Mouse (Mus musculus): ENCODE data around the gene Zfp1. TPM values are rescaled to one million over a fixed set of nuclear protein-coding genes. Genes with fewer than 3 reads are reported as not detected.

Zfp1 gene
- total RNA-seq (2017), result 7.6 to 11.8 TPM (median 9.6 TPM) in 3 replicates

DNA sequence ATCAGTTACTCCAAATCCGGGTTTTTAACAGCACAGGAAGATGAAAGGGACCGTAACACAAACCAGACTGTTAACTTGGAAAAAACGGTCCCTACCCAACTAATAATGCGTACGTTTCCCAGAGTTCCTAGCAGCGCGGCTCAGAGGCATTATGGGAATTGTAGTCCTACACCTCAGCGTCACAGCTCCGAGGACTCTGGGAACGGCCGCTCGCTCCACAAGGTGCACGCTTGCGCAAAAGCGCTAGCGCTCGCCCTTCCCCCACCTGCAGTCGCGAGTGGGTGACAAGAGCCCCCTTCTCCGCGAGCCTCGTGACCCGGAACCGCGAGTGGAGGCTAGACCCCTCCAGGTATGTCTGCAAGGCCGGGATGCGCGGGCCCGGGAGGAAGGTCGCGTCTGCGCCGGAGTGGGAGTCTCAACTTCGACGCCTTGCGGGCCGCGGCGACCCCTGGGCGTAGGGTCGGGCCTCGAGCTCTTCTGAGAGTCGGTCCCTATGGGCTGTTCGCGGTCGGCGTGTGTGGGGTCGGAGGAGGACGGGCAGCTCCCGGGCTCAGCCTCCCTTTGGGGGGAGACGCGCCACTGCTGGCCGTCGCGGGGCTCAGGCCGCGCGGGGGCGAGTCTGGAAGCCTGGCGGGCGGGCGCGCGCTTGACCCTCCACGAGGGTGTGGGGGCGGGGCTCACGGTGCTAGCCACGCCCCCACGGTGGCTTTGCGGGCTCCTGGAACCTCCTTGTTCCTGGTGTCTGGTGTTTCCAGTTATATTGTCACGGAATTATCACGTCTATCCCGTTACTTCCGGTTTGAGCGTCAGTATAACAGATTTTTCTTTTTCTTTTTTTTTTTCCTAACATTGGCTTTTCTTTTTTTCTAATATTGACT lies at the start of gene Zfp1:
TSS of gene Zfp1 (plus strand) at position 138 of the 878 bp plus-strand sequence.
- peak; percentile 95 for ATAC-seq (replicated peaks; ENCODE audit: insufficient number of reproducible peaks, low FRiP score, low TSS enrichment, poor library complexity, severe bottlenecking)

DNA sequence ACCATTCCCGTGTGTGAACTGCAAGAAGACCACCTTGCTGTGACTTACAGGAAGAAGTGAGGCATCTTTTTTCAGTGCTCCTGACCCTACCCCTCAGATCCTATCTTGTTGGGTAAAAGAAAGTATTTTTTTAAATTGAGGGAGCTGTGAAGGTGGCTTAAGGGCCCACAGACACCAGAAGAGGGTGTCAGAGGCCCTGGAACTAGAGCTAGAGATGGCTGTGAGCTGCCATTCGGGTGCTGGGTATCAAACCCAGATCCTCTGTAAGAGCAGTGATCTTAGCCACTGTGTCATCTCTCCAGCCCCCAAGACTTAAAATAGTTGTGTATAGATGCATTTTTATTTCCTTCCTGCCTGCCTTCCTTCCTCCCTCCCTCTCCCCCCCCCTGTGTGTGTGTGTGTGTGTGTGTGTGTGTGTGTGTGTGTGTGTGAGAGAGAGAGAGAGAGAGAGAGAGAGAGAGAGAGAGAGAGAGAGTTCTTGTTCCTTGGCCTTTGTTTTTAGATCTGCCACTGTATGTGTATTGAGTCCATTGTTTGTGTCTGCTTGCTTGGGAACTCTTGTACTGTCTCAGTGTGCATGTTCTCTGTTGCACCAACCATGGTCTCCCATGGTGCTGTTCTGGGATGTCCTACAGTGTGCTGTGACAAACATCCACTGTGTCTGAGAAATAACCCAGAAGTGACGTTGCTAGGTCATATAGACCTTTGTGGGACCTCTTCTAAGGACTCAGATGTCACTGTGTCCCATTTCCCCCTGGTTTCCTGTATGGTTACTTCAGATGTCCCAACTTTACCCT lies 49.0 kb upstream of the Zfp1 start:
- no peak for ATAC-seq (replicated peaks; ENCODE audit: insufficient number of reproducible peaks, low FRiP score, low TSS enrichment, poor library complexity, severe bottlenecking)

DNA sequence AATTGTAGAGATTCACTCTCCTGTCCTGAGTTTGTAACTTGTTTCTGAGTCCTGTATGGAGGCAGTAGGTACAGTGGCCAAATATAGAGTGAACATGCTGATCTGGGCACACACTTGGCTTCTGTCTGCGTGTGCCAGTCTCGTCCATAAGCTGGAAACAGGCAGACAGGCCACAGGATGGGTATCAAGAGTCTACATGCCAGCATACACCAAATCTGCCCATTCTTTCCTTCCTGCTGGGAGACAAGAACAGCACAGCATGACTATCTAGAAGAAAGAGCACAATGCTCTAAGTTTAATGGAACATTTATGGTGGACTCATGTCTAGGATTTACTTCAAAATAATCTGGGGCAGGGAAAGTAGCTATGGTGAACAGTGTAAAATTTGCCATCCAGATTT lies 48.2 kb upstream of the Zfp1 start:
- no peak for ATAC-seq (replicated peaks; ENCODE audit: insufficient number of reproducible peaks, low FRiP score, low TSS enrichment, poor library complexity, severe bottlenecking)

DNA sequence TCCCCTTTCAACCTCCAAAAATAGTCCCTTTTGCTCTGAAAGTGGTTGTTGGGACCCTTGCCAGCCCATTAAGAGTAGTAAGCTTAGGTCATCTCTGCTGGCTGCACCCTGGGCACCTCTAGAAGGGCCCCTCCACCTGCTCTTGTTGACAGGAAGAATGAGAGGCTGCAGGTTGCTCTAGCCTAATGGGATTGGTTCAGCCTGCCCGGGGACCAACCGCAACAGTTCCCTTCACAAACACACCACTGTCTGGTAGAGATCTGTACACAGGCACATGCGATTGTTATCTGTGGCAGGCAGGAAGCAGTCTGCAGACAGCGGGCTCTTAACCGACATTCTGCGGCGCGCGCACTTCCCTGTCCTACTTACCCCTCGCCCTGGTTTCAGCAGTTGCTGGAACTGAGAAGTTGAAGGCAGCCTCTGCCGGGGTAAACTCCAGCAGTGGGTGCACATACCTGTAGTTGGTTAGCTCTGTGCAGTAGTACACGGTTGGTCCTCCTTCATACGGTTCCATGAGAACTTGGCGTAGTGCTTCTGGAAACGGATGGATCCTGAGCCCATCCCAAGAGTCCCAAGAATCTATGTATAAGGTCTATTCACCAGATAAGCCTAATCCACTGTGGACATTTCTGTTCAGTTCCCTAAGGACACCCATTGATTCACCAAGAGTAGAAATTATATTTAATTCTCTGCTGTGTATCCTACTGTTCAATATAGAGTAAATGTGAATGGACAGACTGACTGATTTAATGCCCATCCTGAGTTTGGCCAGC lies 47.3 kb upstream of the Zfp1 start:
- peak; percentile 81 for ATAC-seq (replicated peaks; ENCODE audit: insufficient number of reproducible peaks, low FRiP score, low TSS enrichment, poor library complexity, severe bottlenecking)

DNA sequence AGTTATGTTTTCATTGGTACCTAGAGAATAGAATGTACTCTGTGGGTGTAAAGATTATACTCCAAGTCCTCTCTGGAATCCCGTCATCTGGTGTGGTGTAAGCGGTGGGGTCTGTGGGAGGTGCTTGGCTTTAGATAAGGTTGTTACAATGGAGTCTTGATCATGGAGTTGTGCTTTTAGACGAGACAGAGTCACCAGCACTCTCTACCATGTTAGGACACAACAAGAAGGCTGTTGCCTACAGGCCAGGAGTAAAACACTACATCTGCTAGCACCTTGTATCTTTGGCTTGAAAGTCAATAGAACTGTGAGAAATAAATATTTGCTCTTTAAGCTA lies 46.7 kb upstream of the Zfp1 start:
- no peak for ATAC-seq (replicated peaks; ENCODE audit: insufficient number of reproducible peaks, low FRiP score, low TSS enrichment, poor library complexity, severe bottlenecking)

DNA sequence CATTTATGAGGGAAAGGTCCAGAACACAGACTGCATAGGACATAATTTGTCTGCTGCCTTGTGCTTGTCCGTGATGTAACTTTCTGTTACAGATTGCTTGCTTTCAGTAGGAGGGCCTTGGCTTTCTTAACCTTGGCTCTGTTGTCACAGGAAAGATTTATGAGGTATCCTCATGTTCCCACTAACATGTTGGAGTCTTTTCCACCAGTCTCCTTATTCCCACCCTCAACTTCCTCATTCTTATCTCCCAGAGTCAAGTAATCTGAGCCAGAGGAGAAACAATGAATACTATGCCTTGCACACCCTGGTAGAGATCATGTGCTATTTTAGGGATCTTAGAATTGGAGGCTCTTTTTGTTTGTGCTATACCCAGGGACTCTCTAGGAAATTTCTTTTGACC lies 45.9 kb upstream of the Zfp1 start:
- no peak for ATAC-seq (replicated peaks; ENCODE audit: insufficient number of reproducible peaks, low FRiP score, low TSS enrichment, poor library complexity, severe bottlenecking)

DNA sequence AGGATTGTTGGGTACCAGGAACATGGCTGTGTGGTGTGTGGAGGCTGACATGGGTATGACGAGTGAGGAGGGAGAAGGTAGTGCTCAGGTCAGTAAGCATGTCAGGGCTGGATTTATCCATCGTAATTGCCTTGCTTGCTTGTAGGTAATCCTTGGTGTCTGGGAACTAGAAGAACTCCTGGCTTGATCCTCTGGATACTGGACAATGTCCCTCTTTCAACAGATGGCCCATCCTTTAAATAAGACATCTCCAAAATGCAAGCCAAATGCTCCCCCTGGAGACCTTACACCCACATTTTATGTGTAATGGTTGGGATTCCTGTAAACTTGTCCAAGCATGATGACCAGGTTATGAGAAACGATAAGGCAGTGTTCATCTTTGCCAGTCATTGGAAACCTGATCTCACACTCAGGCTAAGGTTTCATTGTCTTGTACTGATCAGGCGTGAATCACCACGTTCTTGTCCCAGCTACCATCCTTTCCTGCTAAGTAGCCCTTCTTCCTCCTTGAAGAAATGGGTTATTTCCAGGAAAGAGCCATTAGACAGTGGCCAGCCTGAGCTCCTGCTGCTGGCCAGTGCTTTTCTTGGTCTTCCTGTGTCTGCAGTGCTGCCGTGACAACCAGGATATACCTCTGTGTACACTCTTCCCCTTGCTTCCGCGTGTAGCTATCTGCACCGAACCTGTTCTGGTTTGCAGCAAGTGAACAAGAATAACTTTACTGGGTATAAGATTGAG lies 43.3 kb upstream of the Zfp1 start:
- ATAC-seq (replicated peaks; ENCODE audit: insufficient number of reproducible peaks, low FRiP score, low TSS enrichment, poor library complexity, severe bottlenecking), result no peak

DNA sequence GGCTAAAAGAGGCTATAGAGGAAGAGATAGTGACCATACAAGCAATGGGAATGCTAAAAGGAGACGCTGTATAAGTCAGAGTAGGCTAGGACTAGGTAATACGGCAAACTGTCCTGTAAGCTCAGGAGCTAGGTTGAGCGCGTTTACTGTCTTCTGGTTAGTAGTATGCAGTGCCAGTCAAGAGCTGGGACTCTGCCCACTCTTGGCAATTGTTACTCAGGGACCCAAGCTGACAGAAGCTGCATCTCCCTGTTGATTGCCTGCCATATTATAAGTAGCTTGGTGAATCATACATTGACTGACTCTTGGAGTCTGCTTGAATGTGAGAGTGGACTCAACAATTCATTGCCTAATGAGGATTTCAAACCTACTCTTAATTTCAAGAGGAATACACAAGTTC lies 41.2 kb upstream of the Zfp1 start:
- no peak for ATAC-seq (replicated peaks; ENCODE audit: insufficient number of reproducible peaks, low FRiP score, low TSS enrichment, poor library complexity, severe bottlenecking)

DNA sequence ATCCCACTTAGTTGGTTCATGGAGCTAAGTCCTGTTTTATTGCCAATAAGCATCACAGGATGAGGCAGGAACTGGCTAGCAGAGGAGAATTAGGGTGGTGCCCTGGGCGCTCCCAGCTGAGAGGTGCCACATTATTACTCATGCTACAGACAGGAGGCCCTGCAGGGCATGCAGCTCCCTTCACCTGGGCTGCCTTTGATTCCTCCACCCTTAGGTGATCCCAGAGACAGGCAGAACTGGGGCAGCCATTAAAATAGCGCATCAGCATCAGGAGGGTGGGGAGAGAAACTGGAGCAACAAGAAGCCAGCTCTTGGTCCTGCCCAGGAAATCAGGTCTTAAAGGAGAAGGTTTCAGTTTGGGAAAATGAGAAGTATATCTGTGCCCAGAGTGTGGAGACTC lies 38.2 kb upstream of the Zfp1 start:
- ATAC-seq (replicated peaks; ENCODE audit: insufficient number of reproducible peaks, low FRiP score, low TSS enrichment, poor library complexity, severe bottlenecking), result no peak

DNA sequence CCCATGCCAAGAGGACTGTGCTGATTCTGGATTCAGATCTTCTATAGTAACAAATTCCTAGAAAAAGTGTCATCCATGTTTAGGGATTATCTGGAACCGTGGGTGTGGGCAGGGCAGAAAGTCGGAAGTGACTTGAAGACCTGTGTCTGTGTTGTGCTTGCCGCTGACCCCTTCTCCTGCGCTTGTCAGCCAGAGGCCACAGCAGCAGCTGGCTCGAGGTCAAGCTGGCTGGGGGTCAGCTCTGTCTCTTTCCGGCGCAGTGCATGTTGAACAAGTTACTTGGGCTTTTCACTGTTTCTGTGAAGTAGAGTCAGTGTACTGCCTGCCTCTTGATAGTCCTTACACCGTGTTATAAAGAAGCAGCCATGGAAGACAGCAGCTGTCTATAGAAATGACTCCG lies 36.2 kb upstream of the Zfp1 start:
- ATAC-seq (replicated peaks; ENCODE audit: insufficient number of reproducible peaks, low FRiP score, low TSS enrichment, poor library complexity, severe bottlenecking), result no peak

DNA sequence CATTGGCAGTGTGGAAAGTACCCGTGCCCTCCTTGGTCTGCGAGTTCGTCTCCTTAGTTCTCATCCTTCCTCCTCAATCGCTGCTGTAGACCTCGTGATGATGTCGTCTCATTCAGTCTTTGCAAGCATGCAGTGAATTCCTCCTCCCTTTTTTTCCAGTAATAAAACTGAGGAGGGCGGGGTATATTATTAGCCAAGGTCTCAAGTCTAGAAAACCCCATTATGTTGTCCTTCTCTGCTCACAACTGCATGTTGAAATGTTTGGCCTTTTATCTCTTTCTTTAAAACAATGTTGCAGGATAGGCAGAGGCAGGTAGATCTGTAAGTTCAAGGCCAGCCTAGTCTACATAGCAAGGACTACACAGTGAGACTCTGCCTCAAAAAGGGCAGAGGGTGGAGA lies 35.8 kb upstream of the Zfp1 start:
- ATAC-seq (replicated peaks; ENCODE audit: insufficient number of reproducible peaks, low FRiP score, low TSS enrichment, poor library complexity, severe bottlenecking), result no peak

DNA sequence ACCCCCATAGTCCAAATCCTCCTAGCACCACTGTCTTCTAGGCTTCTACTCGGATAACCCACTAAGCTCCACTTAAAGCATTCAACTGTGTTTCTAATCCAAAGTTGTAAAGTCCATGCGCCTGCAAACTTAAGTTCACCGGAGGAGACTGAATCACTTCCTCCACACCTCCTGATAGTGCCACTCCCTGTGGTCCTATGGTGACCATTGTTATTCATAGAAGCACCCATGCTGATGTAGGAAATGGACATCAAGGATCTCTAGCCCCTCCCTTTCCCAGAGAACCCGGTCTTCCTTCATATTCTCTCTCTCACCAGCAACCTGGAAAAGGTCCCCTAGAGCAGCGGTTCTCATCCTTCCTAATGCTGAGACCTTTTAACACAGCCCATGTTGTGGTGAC lies 30.0 kb upstream of the Zfp1 start:
- ATAC-seq (replicated peaks; ENCODE audit: insufficient number of reproducible peaks, low FRiP score, low TSS enrichment, poor library complexity, severe bottlenecking), result no peak

DNA sequence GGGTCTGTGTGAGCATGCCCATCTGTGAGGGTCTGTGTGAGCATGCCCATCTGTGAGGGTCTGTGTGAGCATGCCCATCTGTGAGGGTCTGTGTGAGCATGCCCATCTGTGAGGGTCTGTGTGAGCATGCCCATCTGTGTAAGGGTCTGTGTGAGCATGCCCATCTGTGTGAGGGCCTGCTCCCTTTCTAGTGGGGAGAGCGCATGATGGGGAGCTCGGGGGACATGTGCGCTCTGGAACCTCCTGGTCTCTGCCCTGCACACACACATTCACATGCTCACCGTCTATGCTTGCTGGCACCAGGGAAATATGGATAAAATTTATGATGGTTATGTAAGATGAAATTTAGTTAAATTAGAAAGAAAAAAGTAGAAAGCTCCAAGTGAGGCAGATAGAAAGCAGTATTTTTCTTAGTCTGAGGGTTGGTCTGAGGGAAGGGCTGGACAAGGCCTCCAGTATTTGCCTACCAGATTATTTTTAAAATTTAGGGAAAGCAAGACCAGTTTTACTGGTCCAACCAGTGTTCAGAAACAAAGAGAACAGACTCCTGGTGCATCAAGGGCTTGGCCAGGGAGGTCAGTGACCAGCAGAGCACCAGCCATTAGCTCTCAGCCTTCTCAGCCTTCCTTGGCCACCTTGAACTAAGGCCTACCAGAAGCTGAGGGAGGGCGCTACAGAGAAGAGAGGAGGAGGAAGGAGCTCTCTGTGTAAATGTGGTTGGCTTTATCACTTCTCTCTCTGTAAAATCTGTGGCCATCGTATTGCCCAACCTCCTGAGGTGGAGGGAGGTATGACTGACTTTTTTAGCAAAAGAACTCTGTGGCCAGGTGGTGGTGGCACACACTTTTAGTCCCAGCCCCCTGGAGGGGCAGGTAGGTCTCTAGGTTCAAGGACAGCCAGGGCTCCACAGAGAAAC lies 28.2 kb upstream of the Zfp1 start:
- ATAC-seq (replicated peaks; ENCODE audit: insufficient number of reproducible peaks, low FRiP score, low TSS enrichment, poor library complexity, severe bottlenecking), result no peak; the same call in 1 of the 2 replicates

DNA sequence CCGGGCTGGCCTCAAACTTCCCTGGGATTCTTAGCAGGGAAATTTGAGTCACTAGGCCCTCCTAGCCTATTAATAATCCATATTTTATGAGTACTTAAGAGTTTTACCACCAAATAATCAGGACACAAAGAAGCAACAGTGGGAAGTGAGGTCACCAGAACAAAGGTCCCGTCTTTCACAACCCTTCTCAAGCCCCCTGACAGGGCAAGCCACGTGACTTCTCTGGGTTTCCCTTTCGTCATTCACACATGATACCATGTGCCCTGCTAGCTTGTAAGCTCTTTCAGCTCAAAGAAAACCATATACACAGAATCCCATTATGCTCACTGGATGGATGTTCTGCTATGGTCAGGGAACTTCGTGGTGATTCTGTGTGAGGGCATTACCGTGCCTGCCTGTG lies 25.4 kb upstream of the Zfp1 start:
- no peak for ATAC-seq (replicated peaks; ENCODE audit: insufficient number of reproducible peaks, low FRiP score, low TSS enrichment, poor library complexity, severe bottlenecking)

DNA sequence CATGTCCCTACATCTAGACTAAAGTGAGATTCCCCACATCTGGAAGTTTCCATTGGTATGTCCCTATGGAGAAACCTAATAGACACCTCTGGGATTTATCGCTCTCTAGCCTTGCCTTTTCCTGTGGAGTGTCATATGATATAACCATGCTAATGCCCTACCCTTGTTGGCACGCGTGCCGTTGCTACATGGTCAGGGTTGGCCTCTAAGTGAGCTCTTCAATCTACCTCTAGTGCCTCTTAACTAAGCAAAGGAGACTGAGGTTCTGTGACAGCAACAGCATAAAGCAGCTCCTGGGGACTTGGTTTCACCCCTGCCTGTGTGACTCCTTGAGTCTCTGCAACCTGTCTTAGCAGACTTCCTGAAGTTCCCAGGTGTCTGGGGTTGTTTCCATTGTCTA lies 24.9 kb upstream of the Zfp1 start:
- no peak for ATAC-seq (replicated peaks; ENCODE audit: insufficient number of reproducible peaks, low FRiP score, low TSS enrichment, poor library complexity, severe bottlenecking)

DNA sequence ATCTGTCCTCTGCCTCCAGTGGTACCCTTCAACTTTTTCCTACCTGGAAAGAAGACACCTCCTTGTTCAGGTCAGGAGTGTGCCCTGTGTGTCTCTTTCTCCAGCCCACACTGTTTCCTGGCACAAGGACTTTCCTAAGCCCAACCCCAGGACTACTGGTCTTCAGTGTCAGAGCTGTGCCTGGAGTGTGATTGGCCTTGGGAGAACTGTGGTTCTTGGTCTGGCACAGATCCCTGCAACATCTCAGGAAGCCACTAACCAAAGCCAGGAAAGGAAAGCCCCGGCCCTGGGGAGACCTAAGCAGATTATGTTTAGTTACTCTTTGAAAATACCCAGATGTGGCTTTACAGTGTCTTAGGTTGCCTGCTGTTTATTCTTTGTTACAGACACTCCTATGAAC lies 23.3 kb upstream of the Zfp1 start:
- no peak for ATAC-seq (replicated peaks; ENCODE audit: insufficient number of reproducible peaks, low FRiP score, low TSS enrichment, poor library complexity, severe bottlenecking)

DNA sequence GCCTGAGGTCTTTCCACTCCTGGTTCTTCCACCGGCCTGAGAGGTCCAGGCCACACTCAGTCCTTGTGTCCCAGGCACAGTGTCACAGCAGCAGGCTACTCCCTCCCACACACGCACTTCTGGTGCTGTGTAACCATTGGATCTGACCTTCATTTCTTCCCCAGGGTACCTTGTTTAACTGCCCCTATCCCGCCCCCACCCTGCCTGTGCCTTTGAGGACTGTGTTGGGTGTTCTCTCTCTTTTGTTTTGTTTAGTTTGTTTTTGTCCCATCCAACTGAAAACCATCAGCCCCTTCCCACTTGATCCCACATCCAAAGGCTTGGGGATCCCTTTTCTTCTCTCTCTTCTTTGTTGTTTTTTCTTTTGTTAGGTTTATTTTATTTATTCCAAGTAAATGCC lies 21.1 kb upstream of the Zfp1 start:
- ATAC-seq (replicated peaks; ENCODE audit: insufficient number of reproducible peaks, low FRiP score, low TSS enrichment, poor library complexity, severe bottlenecking), result no peak

DNA sequence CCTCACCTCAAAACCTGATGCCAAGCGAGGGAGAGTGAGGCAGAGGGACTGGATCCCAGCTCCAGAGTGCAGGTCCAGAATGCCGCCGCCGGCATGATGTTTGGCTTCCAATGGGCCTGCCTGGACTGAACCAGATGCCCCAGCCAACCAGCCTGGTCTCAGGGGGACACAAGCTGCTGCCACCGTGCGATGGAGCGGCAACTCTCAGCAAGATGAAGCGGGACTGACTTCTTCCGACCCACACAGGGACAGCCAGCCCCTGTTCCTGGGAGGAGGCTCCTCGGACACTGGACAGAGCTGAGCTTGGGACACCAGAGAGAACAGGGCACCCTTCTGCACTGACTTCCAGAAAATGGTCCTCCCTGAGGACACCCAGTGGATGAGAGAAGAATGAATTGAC lies 20.6 kb upstream of the Zfp1 start:
- ATAC-seq (replicated peaks; ENCODE audit: insufficient number of reproducible peaks, low FRiP score, low TSS enrichment, poor library complexity, severe bottlenecking), result no peak
